24 mouse cellular contexts compared by ENCODE assay signal in genomic region chr10:76495501-76495900, GRCm38 (mm10). TPM values are rescaled to one million over a fixed set of nuclear protein-coding genes. Genes with fewer than 3 reads are reported as not detected.
DNase-seq lines count a peak whose midpoint lies in the region; ATAC-seq and TF ChIP-seq lines count a peak whose summit lies in the region.
"Had no signal": no experiment of that assay in that cellular context is flagged by ENCODE, and none has a peak within 500 bp of the region (broad histone marks: within the 10 kb centered on the region; RNA-seq: fewer than 3 reads in every experiment).

No protein-coding gene starts in this region.

- TF ChIP-seq CTCF in liver, postnatal 0 days (IDR thresholded peaks at IDR 0.05; ENCODE audit: low read depth) = no peak

- no peak for ATAC-seq in heart, embryonic 11.5 days (replicated peaks; ENCODE audit: insufficient number of reproducible peaks, low FRiP score, low TSS enrichment)
- ATAC-seq in heart, embryonic 15.5 days (replicated peaks; ENCODE audit: insufficient number of reproducible peaks, insufficient read depth, low FRiP score, low read depth) = no peak
- ATAC-seq in liver, embryonic 12.5 days = no peak
- ATAC-seq in liver, postnatal 0 days = no peak
- ATAC-seq in liver, embryonic 13.5 days (ENCODE audit: low read depth) = no peak
- ATAC-seq: forebrain, embryonic 15.5 days; intestine, embryonic 15.5 days had no signal

- no peak overlapping the region for H3K4me3 ChIP-seq in heart, embryonic 11.5 days (ENCODE audit: low read depth, low read length)
- H3K4me3 ChIP-seq in heart, embryonic 15.5 days = no peak overlapping the region
- no peak overlapping the region for H3K4me3 ChIP-seq in liver, embryonic 12.5 days
- no peak overlapping the region for H3K4me3 ChIP-seq in liver, postnatal 0 days (ENCODE audit: low read depth, low read length)
- H3K4me3 ChIP-seq in liver, embryonic 13.5 days (replicated peaks) = no peak overlapping the region
- H3K4me3 ChIP-seq: embryonic facial prominence, embryonic 12.5 days; forebrain, embryonic 15.5 days; hindbrain, embryonic 10.5 days; intestine, embryonic 15.5 days had no signal

- TF ChIP-seq EP300 in liver, postnatal 0 days (IDR thresholded peaks at IDR 0.05; ENCODE audit: low read depth) = no peak

- peaks cover 37% of the 10 kb centered on the region for H3K36me3 ChIP-seq in heart, embryonic 11.5 days (ENCODE audit: control insufficient read depth, insufficient read depth, low read length)
- H3K36me3 ChIP-seq in heart, embryonic 15.5 days = peaks cover 57% of the 10 kb centered on the region
- H3K36me3 ChIP-seq in liver, embryonic 12.5 days = peaks cover 87% of the 10 kb centered on the region
- H3K36me3 ChIP-seq in liver, postnatal 0 days (replicated peaks; ENCODE audit: insufficient read depth, low read length) = peaks cover 76% of the 10 kb centered on the region
- H3K36me3 ChIP-seq in liver, embryonic 13.5 days = peaks cover 87% of the 10 kb centered on the region

- no peaks in the 10 kb centered on the region for H3K27me3 ChIP-seq in heart, embryonic 11.5 days (ENCODE audit: control insufficient read depth, insufficient read depth, low read length)
- H3K27me3 ChIP-seq in heart, embryonic 15.5 days = no peaks in the 10 kb centered on the region
- H3K27me3 ChIP-seq in liver, embryonic 12.5 days (replicated peaks) = no peaks in the 10 kb centered on the region
- H3K27me3 ChIP-seq in liver, postnatal 0 days (ENCODE audit: insufficient read depth, low read length) = no peaks in the 10 kb centered on the region
- H3K27me3 ChIP-seq in liver, embryonic 13.5 days = no peaks in the 10 kb centered on the region
- H3K27me3 ChIP-seq: embryonic facial prominence, embryonic 12.5 days; forebrain, embryonic 15.5 days; intestine, embryonic 15.5 days had no signal

- H3K4me2 ChIP-seq in heart, embryonic 11.5 days = no peak overlapping the region
- H3K4me2 ChIP-seq in heart, embryonic 15.5 days = no peak overlapping the region
- H3K4me2 ChIP-seq in liver, embryonic 12.5 days = no peak overlapping the region
- H3K4me2 ChIP-seq in liver, postnatal 0 days (ENCODE audit: low read depth, low read length) = no peak overlapping the region
- no peak overlapping the region for H3K4me2 ChIP-seq in liver, embryonic 13.5 days
- H3K4me2 ChIP-seq: embryonic facial prominence, embryonic 12.5 days; forebrain, embryonic 15.5 days; hindbrain, embryonic 14.5 days; intestine, embryonic 15.5 days had no signal

- intact Hi-C loops in heart, postnatal 14 days (cut with DNase I) = no loop called here
- intact Hi-C loops in heart, postnatal 36 days (cut with DNase I) = no loop called here

- peaks cover 5% of the 10 kb centered on the region; the same call in 1 of the 2 replicates for H3K4me1 ChIP-seq in heart, embryonic 11.5 days (ENCODE audit: control insufficient read depth, insufficient read depth, low read length)
- peaks cover 16% of the 10 kb centered on the region; the same call in 1 of the 2 replicates for H3K4me1 ChIP-seq in heart, embryonic 15.5 days (replicated peaks)
- H3K4me1 ChIP-seq in liver, embryonic 12.5 days = peaks cover 38% of the 10 kb centered on the region
- H3K4me1 ChIP-seq in liver, postnatal 0 days (ENCODE audit: insufficient read depth) = no peaks in the 10 kb centered on the region
- peaks cover 28% of the 10 kb centered on the region for H3K4me1 ChIP-seq in liver, embryonic 13.5 days (replicated peaks)
- H3K4me1 ChIP-seq: embryonic facial prominence, embryonic 12.5 days; forebrain, embryonic 15.5 days; hindbrain, embryonic 10.5 days; intestine, embryonic 15.5 days had no signal

- 0 out of 2 replicates have a peak overlapping the region, but pooled peaks have one; percentile 10 for H3K27ac ChIP-seq in heart, embryonic 11.5 days (ENCODE audit: low read depth, low read length)
- H3K27ac ChIP-seq in heart, embryonic 15.5 days = peak overlapping the region; percentile 73
- peak overlapping the region; percentile 46 for H3K27ac ChIP-seq in liver, embryonic 12.5 days
- H3K27ac ChIP-seq in liver, postnatal 0 days (ENCODE audit: low read depth) = no peak overlapping the region
- H3K27ac ChIP-seq in liver, embryonic 13.5 days = 0 out of 2 replicates have a peak overlapping the region, but pooled peaks have one; percentile 29
- H3K27ac ChIP-seq: embryonic facial prominence, embryonic 12.5 days; forebrain, embryonic 15.5 days; hindbrain, embryonic 10.5 days; hindbrain, embryonic 14.5 days; intestine, embryonic 15.5 days had no signal

- DNase-seq in heart, postnatal 14 days = no peak
- no peak for DNase-seq in heart, postnatal 36 days
- no peak for DNase-seq in liver, postnatal 0 days
- DNase-seq in liver, embryonic 13.5 days = no peak
- no peak for DNase-seq in embryo, embryonic 10 days (ENCODE audit: low spot score)
- DNase-seq: adrenal gland, postnatal 10 days; cerebellum, adult 11 months; cerebellum, adult 8-10 months; cerebellum, postnatal 14 days; gastrocnemius, postnatal 14 days; kidney, adult 18-20 months had no signal

- no peaks in the 10 kb centered on the region for H3K9me3 ChIP-seq in heart, embryonic 11.5 days (replicated peaks; ENCODE audit: control insufficient read depth, low read length)
- H3K9me3 ChIP-seq in heart, embryonic 15.5 days (replicated peaks) = no peaks in the 10 kb centered on the region
- no peaks in the 10 kb centered on the region for H3K9me3 ChIP-seq in liver, embryonic 12.5 days (replicated peaks)
- H3K9me3 ChIP-seq in liver, postnatal 0 days (ENCODE audit: low read length) = no peaks in the 10 kb centered on the region
- no peaks in the 10 kb centered on the region for H3K9me3 ChIP-seq in liver, embryonic 13.5 days (replicated peaks)
- H3K9me3 ChIP-seq: embryonic facial prominence, embryonic 12.5 days; forebrain, embryonic 15.5 days; hindbrain, embryonic 10.5 days; intestine, embryonic 15.5 days had no signal

- no peak overlapping the region for H3K9ac ChIP-seq in heart, embryonic 11.5 days (ENCODE audit: low read depth, low read length)
- H3K9ac ChIP-seq in heart, embryonic 15.5 days = no peak overlapping the region
- no peak overlapping the region for H3K9ac ChIP-seq in liver, embryonic 12.5 days
- H3K9ac ChIP-seq in liver, postnatal 0 days (replicated peaks) = no peak overlapping the region
- H3K9ac ChIP-seq in liver, embryonic 13.5 days = no peak overlapping the region
- H3K9ac ChIP-seq: embryonic facial prominence, embryonic 12.5 days; forebrain, embryonic 15.5 days; hindbrain, embryonic 14.5 days; intestine, embryonic 15.5 days had no signal

- 89% methylated on average over 6 of the region's 6 CpGs for WGBS in heart, embryonic 11.5 days (ENCODE audit: insufficient replicate concordance)
- WGBS in heart, embryonic 15.5 days = 82% methylated on average over 6 of the region's 6 CpGs
- WGBS in liver, embryonic 12.5 days (ENCODE audit: insufficient replicate concordance) = 77% methylated on average over 6 of the region's 6 CpGs
- WGBS in liver, postnatal 0 days (ENCODE audit: insufficient replicate concordance) = 77% methylated on average over 6 of the region's 6 CpGs
- 72% methylated on average over 6 of the region's 6 CpGs for WGBS in liver, embryonic 13.5 days (ENCODE audit: insufficient replicate concordance)

RNA-seq across cellular contexts. Expression of gene Ybey, which starts 26.6 kb away (rescaled TPM):
- polyA plus RNA-seq in heart, embryonic 11.5 days (2014; fragmentation: Nextera tagmentation; extraction: Ambion mirVana) = 4.6 and 5.2 TPM in 2 replicates
- 1 to 10 TPM; 3.1 to 3.6 TPM for total RNA-seq in heart, postnatal 14 days (2021)
- polyA plus RNA-seq in heart, embryonic 15.5 days (2015; fragmentation: Nextera tagmentation; extraction: Ambion mirVana) = 4.5 and 5.1 TPM in 2 replicates
- total RNA-seq in heart, postnatal 36 days (2021) = 1 to 10 TPM; 2.9 to 4.0 TPM
- 5.3 and 5.7 TPM in 2 replicates for polyA plus RNA-seq in liver, embryonic 12.5 days (2016; fragmentation: Nextera tagmentation; extraction: Ambion mirVana)
- polyA plus RNA-seq in liver, postnatal 0 days (2015; fragmentation: Nextera tagmentation; extraction: Ambion mirVana) = 2.5 and 2.7 TPM in 2 replicates
- 3.3 and 4.2 TPM in 2 replicates for polyA plus RNA-seq in liver, embryonic 13.5 days (2015; fragmentation: Nextera tagmentation; extraction: Ambion mirVana)

RNA-seq across cellular contexts. Expression of gene Mcm3ap, which starts 26.8 kb away (rescaled TPM):
- polyA plus RNA-seq in heart, embryonic 11.5 days (2014; fragmentation: Nextera tagmentation; extraction: Ambion mirVana) = 34.2 and 51.2 TPM in 2 replicates
- 10 to 100 TPM; 30.7 to 31.2 TPM for total RNA-seq in heart, postnatal 14 days (2021)
- polyA plus RNA-seq in heart, embryonic 15.5 days (2015; fragmentation: Nextera tagmentation; extraction: Ambion mirVana) = 30.3 and 37.6 TPM in 2 replicates
- total RNA-seq in heart, postnatal 36 days (2021) = 10 to 100 TPM; 22.9 to 23.6 TPM
- polyA plus RNA-seq in liver, embryonic 12.5 days (2016; fragmentation: Nextera tagmentation; extraction: Ambion mirVana) = 39.1 and 43.3 TPM in 2 replicates
- 14.9 and 18.2 TPM in 2 replicates for polyA plus RNA-seq in liver, postnatal 0 days (2015; fragmentation: Nextera tagmentation; extraction: Ambion mirVana)
- polyA plus RNA-seq in liver, embryonic 13.5 days (2015; fragmentation: Nextera tagmentation; extraction: Ambion mirVana) = 25.2 and 26.5 TPM in 2 replicates

RNA-seq across cellular contexts. Expression of gene Lss, which starts 35.9 kb away (rescaled TPM):
- polyA plus RNA-seq in heart, embryonic 11.5 days (2014; fragmentation: Nextera tagmentation; extraction: Ambion mirVana) = 14.0 and 15.1 TPM in 2 replicates
- total RNA-seq in heart, postnatal 14 days (2021) = 1 to 10 TPM; 5.7 to 6.3 TPM
- polyA plus RNA-seq in heart, embryonic 15.5 days (2015; fragmentation: Nextera tagmentation; extraction: Ambion mirVana) = 8.3 and 9.6 TPM in 2 replicates
- 1 to 10 TPM; 8.0 to 8.2 TPM for total RNA-seq in heart, postnatal 36 days (2021)
- polyA plus RNA-seq in liver, embryonic 12.5 days (2016; fragmentation: Nextera tagmentation; extraction: Ambion mirVana) = 51.9 and 53.5 TPM in 2 replicates
- 14.5 and 15.8 TPM in 2 replicates for polyA plus RNA-seq in liver, postnatal 0 days (2015; fragmentation: Nextera tagmentation; extraction: Ambion mirVana)
- polyA plus RNA-seq in liver, embryonic 13.5 days (2015; fragmentation: Nextera tagmentation; extraction: Ambion mirVana) = 40.5 and 49.3 TPM in 2 replicates

RNA-seq across cellular contexts. Expression of gene 2610028H24Rik, which starts 46.6 kb away (rescaled TPM):
- not detected in 2 replicates for polyA plus RNA-seq in heart, embryonic 11.5 days (2014; fragmentation: Nextera tagmentation; extraction: Ambion mirVana)
- total RNA-seq in heart, postnatal 14 days (2021) = under 1 TPM; 0.15 to 0.57 TPM
- 0.09 TPM in 1 of 2 replicates, not detected in the other for polyA plus RNA-seq in heart, embryonic 15.5 days (2015; fragmentation: Nextera tagmentation; extraction: Ambion mirVana)
- under 1 TPM; 0.16 to 0.25 TPM for total RNA-seq in heart, postnatal 36 days (2021)
- not detected in 2 replicates for polyA plus RNA-seq in liver, embryonic 12.5 days (2016; fragmentation: Nextera tagmentation; extraction: Ambion mirVana)
- polyA plus RNA-seq in liver, postnatal 0 days (2015; fragmentation: Nextera tagmentation; extraction: Ambion mirVana) = not detected in 2 replicates
- not detected in 2 replicates for polyA plus RNA-seq in liver, embryonic 13.5 days (2015; fragmentation: Nextera tagmentation; extraction: Ambion mirVana)
- total RNA-seq: adrenal gland, postnatal 10 days; adrenal gland, postnatal 4 days; common myeloid progenitor, adult 5-6 weeks had no signal
- polyA plus RNA-seq: brain, embryonic 14.5 days; embryonic facial prominence, embryonic 12.5 days; forebrain, embryonic 11.5 days; forebrain, embryonic 15.5 days; frontal cortex, adult 2 months; hindbrain, embryonic 10.5 days; hindbrain, embryonic 14.5 days; intestine, embryonic 15.5 days had no signal

RNA-seq across cellular contexts. Expression of gene Pcnt, which starts 52.9 kb away (rescaled TPM):
- polyA plus RNA-seq in heart, embryonic 11.5 days (2014; fragmentation: Nextera tagmentation; extraction: Ambion mirVana) = 11.8 and 12.5 TPM in 2 replicates
- 10 to 100 TPM; 39.5 to 48.6 TPM for total RNA-seq in heart, postnatal 14 days (2021)
- 9.9 and 11.9 TPM in 2 replicates for polyA plus RNA-seq in heart, embryonic 15.5 days (2015; fragmentation: Nextera tagmentation; extraction: Ambion mirVana)
- 10 to 100 TPM; 44.8 to 57.6 TPM for total RNA-seq in heart, postnatal 36 days (2021)
- polyA plus RNA-seq in liver, embryonic 12.5 days (2016; fragmentation: Nextera tagmentation; extraction: Ambion mirVana) = 12.6 and 13.8 TPM in 2 replicates
- 4.5 and 5.4 TPM in 2 replicates for polyA plus RNA-seq in liver, postnatal 0 days (2015; fragmentation: Nextera tagmentation; extraction: Ambion mirVana)
- polyA plus RNA-seq in liver, embryonic 13.5 days (2015; fragmentation: Nextera tagmentation; extraction: Ambion mirVana) = 8.3 and 9.5 TPM in 2 replicates
